Mouse (Mus musculus): Measurements from ENCODE around the gene Gm43552. TPM values are rescaled to one million over a fixed set of nuclear protein-coding genes. Genes with fewer than 3 reads are reported as not detected.

The Gm43552 gene
- polyA plus RNA-seq, 2 experiments from 2014 or later, result not detected

DNA sequence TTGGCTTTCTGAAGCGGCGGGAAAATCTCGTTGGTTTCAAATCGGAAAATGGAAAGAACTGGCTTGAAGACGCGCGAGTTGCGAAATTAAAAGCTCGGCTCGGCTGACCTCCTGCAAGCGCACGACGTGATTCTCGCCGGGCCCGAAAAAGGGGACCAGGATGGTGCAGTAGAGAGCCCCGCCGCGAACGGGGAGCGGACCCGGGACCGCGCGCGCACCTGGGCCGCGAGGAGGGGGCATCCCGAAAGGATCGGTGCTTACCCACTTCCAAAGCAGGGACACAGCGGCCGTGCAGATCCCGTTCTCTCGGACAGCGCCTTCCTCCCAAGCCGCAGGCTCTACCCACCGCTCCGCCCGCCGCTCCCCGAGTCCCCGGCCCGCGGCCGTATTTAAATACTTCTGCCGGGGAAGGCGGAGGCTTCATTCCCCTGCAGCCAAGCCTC, 57.2 kb downstream of the Gm43552 start:
- ATAC-seq, result peak; percentile 10

DNA sequence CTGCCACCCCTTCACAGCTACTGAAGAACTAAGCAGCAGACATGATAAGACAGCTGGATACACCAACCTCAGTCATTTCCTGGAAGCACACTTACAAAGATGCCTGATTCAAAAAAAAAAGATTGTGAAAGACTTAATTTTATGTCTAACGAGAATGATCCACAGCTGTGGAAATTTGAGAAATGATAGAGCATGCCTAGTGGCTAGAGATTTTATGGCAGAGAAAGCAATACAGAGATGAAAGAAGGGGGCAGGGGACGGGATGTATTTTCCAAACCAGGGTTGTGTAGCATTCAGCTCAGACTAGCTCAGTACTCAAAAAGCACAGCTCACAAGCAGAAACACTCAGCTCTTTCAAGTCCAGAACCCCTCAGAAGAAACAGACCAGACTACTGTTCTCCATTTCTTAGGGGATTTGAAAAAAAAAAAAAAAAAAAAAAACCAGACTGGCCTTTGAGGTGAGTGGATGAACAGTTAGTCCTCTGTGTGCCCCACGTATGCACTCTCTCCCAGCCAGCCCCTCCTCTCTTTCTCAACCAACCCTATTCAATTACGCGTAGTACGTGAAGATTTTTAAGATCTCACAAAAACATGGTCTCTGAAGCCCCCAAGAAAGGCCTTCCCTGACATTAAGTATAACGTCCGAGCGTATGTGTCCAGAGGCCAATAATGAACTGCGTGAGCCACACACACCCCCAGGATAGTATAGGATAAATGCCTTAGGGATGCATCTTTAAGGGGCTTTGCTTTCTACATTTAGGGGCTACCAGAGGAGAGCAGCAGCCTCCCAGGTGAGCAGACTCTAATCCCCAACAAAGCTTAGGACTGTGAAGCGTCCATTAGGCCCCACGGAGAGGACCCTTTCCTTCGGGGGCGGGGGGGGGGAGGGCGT, 57.9 kb downstream of the Gm43552 start:
- ATAC-seq, result no peak

DNA sequence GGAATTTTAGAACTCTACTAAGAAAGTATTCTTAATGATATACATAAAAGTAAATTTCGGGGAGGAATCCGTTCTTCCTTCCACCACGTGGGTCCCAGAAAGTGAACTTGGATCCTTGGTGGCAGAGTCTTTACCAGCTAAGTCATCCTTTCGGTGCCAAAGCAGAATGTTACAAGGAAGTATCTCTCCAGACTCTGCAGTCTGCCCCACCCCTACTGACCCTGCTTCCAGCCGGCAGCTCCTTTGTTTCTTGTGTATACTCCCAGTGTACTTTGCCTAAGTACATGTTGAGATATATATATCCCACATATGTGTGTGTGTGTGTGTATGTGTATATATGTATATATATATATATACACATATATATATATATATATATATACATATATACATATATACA, 63.2 kb downstream of the Gm43552 start:
- ATAC-seq, result no peak

DNA sequence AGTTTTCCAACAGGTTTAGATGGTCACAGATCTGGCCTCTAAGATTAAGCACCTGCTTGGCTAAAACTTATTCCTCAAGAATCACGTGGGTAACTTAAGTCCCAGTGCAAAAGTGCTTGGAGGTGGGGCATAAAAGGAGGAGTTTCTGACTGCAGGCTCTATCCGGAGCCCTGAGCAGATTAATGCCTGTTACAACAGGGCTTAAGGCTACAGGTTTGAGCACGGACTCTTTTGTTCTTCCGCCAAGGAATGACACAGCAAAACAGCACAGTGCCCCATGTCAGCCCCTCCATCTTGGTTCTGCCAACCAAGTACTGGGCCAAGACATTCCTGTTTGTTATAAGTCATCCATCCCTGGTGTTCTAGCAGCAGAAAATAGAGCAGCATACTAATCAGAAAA, 64.3 kb downstream of the Gm43552 start:
- no peak for ATAC-seq

DNA sequence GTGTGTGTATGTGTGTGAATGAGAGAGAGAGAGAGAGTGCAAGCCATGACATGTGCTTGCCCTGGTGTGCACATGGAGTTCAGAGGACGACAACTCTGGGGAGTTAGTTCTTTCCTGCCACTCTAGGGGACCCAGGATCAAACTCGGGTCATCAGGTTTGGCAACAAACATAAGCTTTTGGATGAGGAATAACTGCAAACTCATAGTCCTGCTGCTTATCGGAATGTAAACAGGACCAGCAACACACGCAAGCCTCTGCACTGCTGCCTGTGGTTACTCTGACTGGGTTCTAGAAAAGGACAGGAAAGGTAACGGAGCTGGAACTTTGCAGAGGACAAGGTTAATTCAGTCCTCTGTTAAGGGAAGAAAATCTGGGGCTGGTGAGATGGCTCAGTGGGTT, 67.4 kb downstream of the Gm43552 start:
- no peak for ATAC-seq

DNA sequence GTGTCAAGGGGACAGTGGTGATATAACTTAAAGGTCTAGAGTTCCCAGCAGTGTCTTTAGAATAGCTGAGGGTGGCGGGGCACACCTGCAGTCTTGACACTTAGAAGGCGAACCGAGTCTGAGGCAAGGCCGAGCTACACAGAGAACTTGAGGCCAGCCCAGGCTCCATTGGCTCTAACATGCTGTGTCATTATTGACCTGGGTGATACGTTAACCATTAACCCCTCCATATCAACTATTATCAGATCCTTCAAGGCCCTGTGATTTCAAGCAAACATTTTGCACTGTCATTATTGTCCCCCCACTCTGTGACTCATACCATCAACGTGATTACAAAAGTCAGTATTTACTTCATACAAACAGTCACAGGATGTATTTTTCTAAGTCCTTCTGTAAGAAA, 68.4 kb downstream of the Gm43552 start:
- ATAC-seq, result no peak

DNA sequence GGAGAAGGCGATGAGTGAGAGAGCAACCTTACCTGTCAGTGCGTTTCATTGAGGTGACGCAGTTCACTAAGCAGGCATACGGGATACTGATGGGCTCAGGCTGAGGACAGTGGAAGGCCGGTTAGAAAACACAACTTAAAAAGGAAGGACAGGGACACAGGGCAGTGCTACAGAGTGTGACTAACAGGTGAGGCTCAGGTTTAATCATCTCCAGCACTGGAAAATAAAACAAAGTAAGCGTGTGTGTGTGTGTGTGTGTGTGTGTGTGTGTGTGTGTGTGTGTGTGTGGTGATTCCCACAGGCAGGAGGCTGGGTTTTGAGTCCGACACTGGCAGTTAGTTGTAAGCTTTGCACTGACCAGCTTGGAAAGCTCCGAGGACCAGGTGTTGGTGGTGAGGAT, 69.8 kb downstream of the Gm43552 start:
- no peak for ATAC-seq

DNA sequence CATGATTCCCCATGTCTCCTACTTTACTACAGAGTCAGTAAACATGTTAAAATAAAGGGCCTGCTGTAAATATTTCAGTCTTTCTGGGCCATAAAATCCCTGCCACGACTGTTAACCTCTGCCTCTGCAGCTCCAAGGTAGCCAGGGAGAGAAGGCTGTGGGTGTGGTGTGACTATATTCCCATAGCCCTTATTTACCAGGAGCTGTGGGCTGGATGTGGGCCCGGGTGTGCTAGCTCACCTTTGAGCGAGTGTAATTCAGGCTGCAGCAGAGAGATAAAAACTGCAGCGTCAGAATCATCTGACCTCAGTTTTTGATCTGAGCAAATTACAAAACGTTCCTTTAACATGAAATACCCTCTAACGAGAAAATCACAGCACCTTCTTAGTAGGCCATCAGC, 71.8 kb downstream of the Gm43552 start:
- no peak for ATAC-seq

DNA sequence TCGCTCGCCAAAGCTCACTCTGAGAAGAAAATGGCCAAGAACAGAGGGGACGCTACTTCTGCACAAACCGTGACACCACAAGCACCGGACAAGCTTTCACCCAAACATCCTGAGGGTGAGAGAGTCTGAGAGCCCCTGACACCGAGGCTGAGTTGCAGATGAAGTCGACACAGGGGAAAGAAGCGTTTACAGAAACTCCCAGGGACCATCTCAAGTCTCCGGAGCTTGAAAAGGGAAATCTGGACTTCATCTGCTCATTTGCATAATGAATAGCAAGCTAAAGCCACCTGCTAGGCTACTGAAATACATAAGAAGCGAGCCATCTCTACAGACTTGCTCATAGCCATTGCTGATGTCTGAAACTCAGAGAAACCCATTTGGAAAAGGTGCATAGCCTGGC, 73.5 kb downstream of the Gm43552 start:
- ATAC-seq, result no peak

DNA sequence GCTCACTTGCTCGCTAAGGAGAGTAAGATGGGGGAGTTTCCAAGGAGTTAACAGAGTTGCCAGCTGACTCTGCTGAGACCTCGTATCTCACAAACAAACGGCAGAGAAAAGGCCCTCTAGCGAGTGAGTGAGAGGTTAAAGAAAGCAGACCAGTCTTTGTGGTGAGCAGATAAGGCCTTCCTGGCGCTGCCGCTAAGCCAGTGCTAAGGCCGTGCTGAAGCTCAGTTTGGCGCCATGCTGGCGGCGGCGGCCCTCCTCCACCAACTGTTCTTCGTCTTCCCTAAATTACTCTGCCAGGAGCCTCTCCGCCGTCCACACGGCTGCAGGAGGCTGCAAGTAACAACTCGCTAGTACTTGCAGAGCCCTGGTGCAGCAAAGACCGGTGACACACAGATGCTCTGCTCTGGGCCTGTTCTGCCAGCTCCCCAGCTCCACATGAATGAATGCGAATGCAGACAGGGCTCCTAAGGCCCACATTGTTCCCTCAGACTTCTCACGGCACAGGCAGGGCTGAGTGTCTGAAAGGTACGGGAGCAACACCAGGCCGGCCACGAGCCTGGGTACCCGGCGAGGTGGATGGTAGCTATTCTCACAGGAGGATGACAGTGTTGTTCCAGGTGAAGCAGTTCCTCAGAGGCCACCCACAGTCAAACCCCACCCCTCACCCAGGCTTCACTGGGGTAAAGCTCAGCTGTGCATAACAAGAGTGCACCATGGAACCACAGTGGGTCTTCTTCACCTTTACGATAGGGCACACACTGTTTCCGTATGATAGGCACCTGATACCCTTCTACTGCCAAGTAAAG, 76.8 kb downstream of the Gm43552 start:
- ATAC-seq, result no peak

DNA sequence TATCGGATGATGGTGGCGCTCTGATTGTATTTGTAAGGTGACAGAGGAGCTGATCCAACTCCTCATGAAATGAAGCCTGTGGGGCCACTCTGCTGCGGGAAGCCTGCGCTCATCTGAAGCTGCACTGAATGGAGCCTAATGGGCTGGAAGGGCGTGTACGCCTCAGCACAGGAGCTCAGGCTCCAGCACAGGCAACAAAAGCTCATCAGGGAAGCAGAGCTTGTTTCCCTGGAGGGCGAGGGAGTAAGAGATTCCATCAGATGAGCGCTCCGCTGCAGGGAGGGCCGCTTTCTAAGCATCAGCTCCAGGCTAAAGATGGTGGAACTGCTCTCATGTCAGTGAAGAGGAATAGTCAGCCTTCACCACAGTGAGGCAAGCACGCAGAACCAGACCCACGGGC, 84.6 kb downstream of the Gm43552 start:
- no peak for ATAC-seq

DNA sequence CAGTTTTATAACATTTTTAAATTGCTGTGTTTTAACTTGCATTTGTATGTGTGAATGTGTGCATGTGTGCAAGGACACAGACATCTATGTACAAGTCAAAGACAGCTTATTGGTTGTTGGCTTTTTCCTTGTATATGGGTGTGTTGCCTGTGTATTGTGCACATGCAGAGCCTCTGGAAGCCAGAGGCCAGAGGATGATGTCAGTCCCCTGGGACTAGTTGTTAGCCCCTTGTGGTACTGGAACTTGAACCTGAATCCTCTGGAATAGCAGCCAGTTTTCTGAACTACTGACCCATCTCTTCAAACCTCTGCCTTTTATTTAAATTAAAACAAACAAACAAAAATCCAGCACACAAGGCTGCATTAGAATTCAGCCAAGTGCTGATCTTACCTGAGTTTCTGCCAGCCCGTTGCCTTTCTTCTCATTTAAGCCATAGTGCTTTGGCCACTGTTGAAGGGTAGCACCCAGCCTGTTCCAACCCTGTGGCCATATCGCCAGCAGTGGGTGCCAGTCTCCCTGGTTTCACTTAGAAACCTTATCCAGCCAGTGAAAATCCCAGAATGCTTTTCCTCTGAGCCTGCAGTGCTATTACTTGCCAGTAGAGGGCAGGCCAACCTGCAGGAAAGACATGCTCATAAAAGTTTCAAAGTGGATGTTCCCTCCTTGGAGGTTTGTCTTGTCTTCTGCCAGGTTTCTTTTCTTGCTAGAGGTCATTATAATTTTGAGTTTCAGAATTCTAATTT, 91.2 kb downstream of the Gm43552 start:
- ATAC-seq, result peak; percentile 88

DNA sequence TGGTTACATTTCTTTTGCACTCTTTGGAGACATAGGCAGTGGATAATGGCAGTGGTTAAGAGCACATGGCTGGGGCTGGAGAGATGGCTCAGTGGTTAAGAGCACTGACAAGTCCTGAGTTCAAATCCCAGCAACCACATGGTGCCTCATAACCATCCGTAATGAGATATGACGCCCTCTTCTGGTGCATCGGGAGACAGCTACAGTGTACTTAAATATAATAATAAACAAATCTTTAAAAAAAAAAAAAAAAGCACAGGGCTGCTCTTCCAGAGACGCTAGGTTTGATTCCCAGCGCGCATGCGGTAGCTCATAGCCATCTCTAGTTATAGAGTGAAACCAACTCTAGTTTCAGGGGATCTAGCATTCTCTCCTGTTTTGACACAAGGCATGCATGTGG, 98.2 kb downstream of the Gm43552 start:
- ATAC-seq, result no peak

DNA sequence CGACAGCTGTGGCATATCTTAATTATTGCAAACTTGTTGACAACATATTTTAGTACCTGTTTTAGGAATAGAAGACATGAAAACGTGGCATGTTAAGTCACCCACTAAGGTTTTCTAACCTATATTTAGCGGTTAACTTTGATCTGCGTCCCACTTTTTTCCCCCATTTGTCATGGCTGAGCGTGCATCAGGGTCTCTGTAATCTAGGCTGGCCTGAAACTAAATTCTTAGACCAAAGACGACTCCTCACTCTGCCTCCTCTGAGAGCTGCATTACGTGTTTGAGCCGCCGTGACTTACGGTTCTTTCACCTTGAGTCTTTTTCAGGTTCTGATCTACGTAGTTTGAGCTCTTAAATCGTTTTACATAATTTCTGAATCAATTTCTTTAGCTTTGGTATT, 100.9 kb downstream of the Gm43552 start:
- ATAC-seq, result peak; percentile 25

DNA sequence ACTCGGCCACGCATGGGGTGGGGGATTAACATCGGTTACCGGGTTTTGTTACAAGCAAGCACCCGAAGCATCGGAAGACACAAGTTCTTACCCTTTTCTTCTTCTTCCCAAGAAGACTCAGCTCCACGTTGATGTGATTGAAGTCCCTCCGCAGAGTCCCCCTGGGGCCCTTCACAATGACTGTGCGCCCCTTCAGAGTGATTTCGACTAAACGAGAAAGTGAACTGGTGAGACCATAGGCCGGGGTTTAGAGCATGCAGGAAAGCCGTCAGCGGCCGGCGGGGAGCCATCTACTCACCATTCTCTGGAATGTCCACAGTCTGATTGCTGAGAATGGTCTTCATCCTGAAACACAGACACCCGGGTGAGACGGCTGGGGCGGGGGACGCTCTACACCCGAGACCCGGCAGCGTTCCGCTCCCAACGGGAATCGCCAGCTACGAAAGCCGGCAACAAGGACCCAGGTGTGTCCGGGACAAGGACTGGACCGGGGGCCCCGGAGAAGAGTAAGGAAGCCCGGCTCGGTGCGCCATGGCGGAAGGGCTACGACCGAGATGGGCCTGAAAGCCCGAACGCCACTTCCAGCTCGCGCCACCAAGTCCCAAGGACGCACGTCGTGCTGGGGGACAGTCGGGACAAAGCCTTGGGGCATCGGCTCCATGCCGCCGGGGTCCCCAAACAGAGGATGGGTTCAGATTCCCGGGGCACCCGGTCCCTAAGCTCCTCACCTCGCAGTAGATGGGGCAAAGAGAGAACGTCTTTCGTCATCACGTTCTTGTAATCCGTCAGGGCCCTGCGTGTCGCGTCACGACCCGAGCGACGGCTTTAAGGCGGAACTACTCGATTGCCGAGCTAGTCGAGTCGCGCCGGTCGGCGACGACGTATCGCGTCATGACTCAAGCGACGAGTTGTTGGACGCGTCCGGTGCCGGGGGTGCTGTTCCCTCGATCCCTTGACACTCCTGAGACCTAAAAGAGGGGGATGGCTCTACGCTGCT, 101.7 kb downstream of the Gm43552 start, which contains the start of the genes Rpl9 and Lias:
Rpl9 (minus strand) TSS at position 797 of the 997 bp plus-strand sequence.
Lias (plus strand) TSS at position 850 of the 997 bp plus-strand sequence.
- ATAC-seq, result peak; percentile 95

DNA sequence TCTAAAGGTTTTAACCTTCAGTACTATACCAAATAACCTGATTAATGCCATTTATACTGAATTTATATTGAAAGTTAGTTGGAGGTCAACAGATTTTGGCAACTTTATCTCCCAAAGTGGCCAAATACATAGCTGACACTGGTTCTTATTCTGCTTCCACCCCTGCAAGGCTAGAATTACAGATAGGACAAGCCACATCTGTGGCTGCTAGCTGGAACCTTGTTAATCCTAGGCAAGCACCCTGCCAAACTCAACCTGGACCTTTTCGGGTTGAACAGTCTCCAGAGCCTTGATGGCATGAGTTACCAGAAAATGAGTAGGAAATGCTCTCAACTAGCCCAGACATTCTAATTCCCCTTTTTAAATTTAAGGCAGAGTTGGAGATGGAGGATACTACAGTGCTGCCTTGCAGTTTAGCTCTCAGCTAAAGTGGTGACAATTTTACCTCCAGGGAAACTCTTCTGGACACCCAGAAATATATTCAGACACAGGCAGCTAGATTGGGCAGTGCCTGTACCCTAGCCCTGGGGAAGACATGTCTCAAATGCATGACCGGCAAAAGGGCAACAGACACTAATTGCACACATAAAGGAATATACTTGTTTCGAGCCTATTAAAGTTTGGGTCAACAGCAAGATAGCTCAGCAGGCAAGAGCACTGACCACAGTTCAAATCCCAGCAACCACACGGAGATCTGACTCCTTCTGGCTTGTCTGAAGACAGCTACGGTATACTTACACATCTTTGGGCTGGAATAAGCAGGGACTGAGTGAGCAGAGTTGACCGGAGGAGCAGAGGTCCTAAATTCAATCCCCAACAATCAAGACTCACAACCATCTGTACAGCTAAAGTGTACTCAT, 105.4 kb downstream of the Gm43552 start:
- ATAC-seq, result no peak

DNA sequence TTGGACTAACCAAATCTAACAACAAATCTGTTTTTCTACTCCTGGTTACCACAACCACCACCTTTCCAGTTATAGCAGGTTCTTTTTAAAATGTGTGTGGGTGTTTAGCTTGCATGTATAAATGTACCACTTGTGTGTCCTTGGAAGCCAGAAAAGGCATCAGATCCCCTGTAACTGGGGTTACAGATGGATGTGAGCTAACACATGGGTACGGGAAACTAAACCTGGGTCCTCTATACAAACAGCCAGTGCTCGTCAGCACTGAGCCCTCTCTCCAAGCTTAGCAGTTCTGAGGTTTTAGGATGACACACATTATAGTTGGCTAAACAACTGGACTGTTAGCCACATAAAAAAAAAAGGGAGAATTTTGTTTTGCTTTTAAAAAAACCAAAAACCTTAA, 106.9 kb downstream of the Gm43552 start:
- no peak for ATAC-seq

Measured in CD4-positive, CD25-positive, alpha-beta regulatory T cell, adult 4 months (primary cell).